Mouse (Mus musculus) large intestine, adult 2 months (tissue): ENCODE measurements at regions not wholly inside any gene's neighbourhood (a gene's known extent, or its start where the extent isn't known, plus 50 kb on each side); places are given as distances from the start of the nearest gene placed in this dataset.
A peak's percentile ranks its signal among the peaks of the same experiment; 100 is the strongest.

Source experiments
- DNase-seq: peaks from one replicate; pipeline ENCODE4 v3.0.0-alpha.2; 2012; ENCODE audit warnings: low read depth, low spot score
- WGBS: fragments of 180-500 bp; shearing (Covaris S2); methylation state at CpG from one replicate; pipeline ENCODE4 v1.1.7; 2018; 5-methylcytosine and 5-hydroxymethylcytosine counted together

GRCm38 (mm10) chr10:111767813-111768455, 204.5 kb upstream of the Krr1 start:
- 84% methylated on average over 14 of the region's 14 CpGs for WGBS
- no peak for DNase-seq

GRCm38 (mm10) chr10:111769486-111770002, 202.9 kb upstream of the Krr1 start:
- 23% methylated on average over 9 of the region's 9 CpGs for WGBS
- no peak for DNase-seq

GRCm38 (mm10) chr10:111770027-111770426, 202.4 kb upstream of the Krr1 start:
- peak; percentile 24 for DNase-seq
- 15% methylated on average over 2 of the region's 2 CpGs for WGBS

GRCm38 (mm10) chr10:111771010-111771409, 201.5 kb upstream of the Krr1 start:
- WGBS: 76% methylated on average over 4 of the region's 4 CpGs
- no peak for DNase-seq

GRCm38 (mm10) chr10:111777559-111777958, 194.9 kb upstream of the Krr1 start:
- DNase-seq: no peak

- WGBS: 88% methylated on average over 5 of the region's 5 CpGs
- DNase-seq: no peak
These were observed 194.4 kb upstream of the Krr1 start for GRCm38 (mm10) chr10:111778111-111778510.

GRCm38 (mm10) chr10:111779956-111780355, 192.5 kb upstream of the Krr1 start:
- 97% methylated on average over 7 of the region's 7 CpGs for whole genome bisulfite sequencing
- no peak for DNase-seq

GRCm38 (mm10) chr10:111782195-111782810, 190.2 kb upstream of the Krr1 start:
- 85% methylated on average over 22 of the region's 22 CpGs for WGBS
- DNase-seq: no peak

GRCm38 (mm10) chr10:111783496-111783895, 189.0 kb upstream of the Krr1 start:
- WGBS: 87% methylated on average over 3 of the region's 3 CpGs
- no peak for DNase-seq

- no peak for DNase-seq
- WGBS: 42% methylated on average over 12 of the region's 12 CpGs
These were observed 188.2 kb upstream of the Krr1 start for GRCm38 (mm10) chr10:111784065-111784853.

- WGBS: 82% methylated on average over 9 of the region's 9 CpGs
- DNase-seq: no peak
These were observed 185.3 kb upstream of the Krr1 start for GRCm38 (mm10) chr10:111787175-111787574.

- 92% methylated on average over 9 of the region's 9 CpGs for WGBS
- no peak for DNase-seq
These were observed 183.2 kb upstream of the Krr1 start for GRCm38 (mm10) chr10:111789264-111789663.

- 98% methylated on average over 2 of the region's 2 CpGs for WGBS
- no peak for DNase-seq
These were observed 181.6 kb upstream of the Krr1 start for GRCm38 (mm10) chr10:111790911-111791310.

- 36% methylated on average over 5 of the region's 5 CpGs for WGBS
- no peak for DNase-seq
These were observed 177.4 kb upstream of the Krr1 start for GRCm38 (mm10) chr10:111795056-111795455.

- DNase-seq: peak; percentile 67
- WGBS: 21% methylated on average over 3 of the region's 3 CpGs
These were observed 176.7 kb upstream of the Krr1 start for GRCm38 (mm10) chr10:111795756-111796155.

GRCm38 (mm10) chr10:111798851-111799281, 173.6 kb upstream of the Krr1 start:
- DNase-seq: no peak
- 92% methylated on average over 7 of the region's 7 CpGs for WGBS

GRCm38 (mm10) chr10:111799850-111800589, 172.4 kb upstream of the Krr1 start:
- 94% methylated on average over 14 of the region's 14 CpGs for WGBS
- DNase-seq: no peak

- 98% methylated on average over 3 of the region's 3 CpGs for WGBS
These were observed 171.9 kb upstream of the Krr1 start for GRCm38 (mm10) chr10:111800590-111800935.

GRCm38 (mm10) chr10:111801021-111801793, 171.3 kb upstream of the Krr1 start:
- 73% methylated on average over 12 of the region's 12 CpGs for WGBS

More at GRCm38 (mm10) chr10:111800590-111800935, 171.9 kb upstream of the Krr1 start:
- no peak for DNase-seq

More at GRCm38 (mm10) chr10:111801021-111801793, 171.3 kb upstream of the Krr1 start:
- no peak for DNase-seq
